Mouse (Mus musculus): ENCODE measurements around the gene P3h4.
"Not testable (repeated sequence)": the region's sequence is repeated elsewhere in the genome, so short reads cannot be mapped to it uniquely, and the experiment has no call there.

The P3h4 gene

GRCm38 (mm10) chr11:100391081-100391883, 23.4 kb downstream of the P3h4 start:
- no peak for DNase-seq

DNA sequence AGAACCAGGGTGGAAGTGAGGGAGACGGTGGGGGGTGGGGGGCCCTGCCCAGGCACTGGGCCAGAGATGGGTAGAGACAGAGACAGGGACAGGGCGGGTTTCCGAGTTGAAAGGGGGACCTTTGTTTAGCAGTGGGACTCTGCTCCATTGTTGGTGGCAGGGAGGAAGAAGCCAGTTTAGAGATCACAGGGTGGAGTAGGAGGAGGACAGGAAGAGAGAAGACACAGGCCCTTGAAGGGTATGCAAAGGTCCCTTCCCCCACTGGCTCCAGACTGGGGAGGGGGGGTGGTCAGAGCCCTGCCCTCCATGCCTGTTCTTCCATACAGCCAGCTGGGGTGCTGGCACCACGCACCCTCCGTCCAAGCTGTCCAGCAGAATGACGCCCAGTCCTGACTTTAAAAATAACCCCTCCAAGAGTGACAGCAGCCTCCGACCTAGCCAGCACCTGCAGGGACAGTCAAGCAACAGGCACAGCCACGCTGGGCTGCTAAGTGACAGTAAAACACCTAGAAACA, 24.6 kb downstream of the P3h4 start:
- DNase-seq: peak; percentile 85

- peak; percentile 67 for DNase-seq
Measured at GRCm38 (mm10) chr11:100388588-100388987, 26.0 kb downstream of the P3h4 start.

DNA sequence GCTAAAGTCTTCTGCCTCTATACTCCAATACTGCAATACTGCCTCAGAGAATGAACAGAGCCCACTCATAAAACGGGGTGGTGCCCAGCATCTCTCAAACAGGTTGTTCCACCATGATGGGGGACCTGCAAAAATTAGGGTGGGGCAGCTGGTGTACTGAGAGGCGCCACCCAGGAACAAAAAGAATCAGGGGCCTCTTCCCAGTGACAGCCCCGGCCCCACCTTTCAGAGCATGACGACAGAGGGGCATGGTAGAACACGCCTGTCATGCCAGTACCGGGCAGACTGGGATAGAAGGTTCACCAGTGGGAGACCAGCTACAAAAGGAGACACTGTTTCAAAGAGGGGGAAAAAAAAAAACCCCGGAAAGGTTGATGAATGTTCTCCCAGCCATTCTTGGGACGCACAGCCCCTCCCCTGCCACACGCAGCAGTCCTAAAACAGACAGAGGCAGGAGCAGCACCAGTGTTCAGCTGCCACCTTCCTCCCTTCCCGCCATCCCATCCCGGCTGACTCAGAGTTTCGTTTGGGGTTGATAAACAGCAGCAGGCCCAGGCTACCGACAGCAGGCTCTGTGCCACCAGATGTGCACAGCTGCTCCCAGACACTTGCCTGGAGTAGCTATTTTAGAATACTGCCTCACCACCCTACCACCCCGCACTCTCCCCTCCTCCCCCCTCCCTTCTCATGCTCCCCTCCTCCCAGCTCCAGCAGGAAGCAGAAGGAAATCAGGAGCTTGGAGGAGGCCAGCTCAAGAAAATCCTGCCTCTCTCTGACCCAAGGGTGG, 26.9 kb downstream of the P3h4 start:
- DNase-seq: no peak

- no peak for DNase-seq
Measured at GRCm38 (mm10) chr11:100387111-100387510, 27.5 kb downstream of the P3h4 start.

- DNase-seq: no peak
Measured at GRCm38 (mm10) chr11:100386586-100386985, 28.1 kb downstream of the P3h4 start.

DNA sequence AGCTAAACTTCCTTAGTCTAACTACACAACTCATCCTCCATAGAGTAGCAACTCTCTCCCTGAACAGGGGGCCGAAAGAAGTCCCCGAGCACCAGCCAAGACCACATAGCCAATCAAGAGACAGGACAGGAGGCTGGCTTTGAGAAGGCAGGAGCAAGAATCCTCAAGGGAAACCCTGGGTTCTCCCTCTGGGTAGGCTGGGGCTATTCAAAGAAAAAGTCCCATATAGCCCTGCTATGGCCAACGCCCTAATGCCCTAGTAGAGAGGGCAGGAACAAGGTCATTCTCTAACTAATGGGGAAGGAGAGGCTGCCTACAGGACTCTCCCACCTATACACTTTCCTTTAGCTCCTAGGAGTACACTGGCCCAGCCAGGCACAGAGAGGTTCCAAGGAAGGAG, 29.6 kb downstream of the P3h4 start:
- no peak for DNase-seq

GRCm38 (mm10) chr11:100382682-100383081, 32.0 kb downstream of the P3h4 start:
- no peak for DNase-seq

DNA sequence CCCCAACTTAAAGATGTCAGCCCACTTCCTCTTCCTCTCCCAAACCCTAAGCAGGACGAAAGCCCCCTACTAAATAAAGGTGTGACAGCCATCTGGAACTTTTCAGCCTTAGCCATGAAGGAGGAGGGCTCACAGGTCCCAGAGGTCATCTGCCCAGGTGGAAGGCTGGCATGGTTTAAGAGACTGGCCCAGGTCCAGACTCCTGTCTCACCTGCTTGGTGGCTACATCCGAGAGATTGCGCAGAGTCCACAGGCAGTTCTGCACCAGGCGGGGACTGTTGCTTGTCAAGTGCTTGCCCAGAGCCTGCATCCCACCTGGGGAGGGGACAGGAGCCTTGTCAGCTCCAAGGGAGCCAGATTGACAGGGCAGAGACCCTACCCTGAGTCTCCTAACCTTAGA, 35.3 kb downstream of the P3h4 start:
- no peak for DNase-seq

- DNase-seq: no peak
Measured at GRCm38 (mm10) chr11:100378446-100378845, 36.2 kb downstream of the P3h4 start.

DNA sequence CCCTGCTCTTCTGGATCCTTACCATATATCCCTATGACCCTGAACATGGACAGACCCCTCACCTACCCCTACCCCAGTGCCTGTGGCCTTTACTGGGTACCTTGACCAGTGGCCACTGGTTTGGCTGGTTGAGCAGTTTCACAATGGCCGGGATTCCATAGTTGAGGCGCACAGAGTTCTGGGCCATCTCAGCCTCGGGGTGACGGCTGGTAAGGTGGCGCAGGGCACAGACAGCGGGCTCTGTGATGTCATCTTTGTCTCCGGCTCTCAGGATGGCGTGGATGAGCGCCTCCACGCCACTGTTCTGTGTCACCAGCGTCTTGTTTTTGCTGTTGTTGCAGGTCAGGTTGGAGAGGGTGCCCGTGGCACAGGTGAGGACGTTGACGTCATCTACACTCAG, 36.6 kb downstream of the P3h4 start:
- no peak for DNase-seq

DNA sequence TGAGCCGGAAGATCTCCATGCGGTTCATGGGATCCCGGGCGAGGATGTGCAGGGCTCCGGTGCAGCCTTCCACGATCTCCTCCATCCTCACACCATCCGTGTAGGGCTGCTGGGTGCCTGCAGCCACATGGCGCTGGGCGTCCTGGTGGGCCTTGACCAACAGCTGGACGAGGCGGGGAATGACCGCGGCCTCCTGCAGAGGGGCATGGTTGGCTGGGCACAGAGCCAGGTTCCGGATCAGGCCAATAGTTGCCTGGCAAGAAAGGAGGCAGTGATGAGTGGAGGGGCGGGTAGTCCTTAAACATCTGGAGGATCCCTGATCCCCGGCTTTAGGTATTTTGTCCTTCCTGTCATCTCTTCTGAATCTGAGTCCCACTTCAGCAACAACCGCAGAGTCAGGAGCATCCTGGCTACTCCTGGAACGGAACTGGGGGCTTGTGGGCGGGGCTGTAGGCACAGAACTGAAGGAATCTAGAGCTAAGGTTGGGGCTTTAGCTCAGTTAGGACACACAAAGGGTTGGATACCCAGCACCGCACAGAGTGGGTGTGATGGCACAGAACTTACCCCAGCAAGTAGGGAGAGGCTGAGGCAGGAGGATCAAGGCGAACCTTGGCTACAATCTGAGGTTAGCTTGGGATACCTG, 37.8 kb downstream of the P3h4 start:
- no peak for DNase-seq

DNA sequence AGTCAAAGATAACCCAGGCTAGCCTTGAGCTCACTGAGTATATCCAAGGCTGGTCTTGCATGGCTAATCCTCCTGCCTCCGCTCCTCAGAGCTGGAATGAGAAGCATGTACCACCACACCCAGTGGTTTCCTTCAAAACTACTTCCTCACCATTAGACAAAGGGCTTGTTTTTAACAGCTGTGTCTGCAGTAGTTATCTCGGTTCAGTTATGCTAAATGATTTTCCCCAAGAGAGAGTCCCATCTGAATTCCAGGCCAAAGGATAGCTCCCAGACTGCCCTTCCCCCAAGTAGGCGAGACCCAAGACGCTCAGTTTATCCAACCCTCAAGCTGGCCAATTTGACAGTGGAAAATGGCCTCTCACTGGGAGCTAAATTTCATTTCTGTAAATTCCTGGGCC, 38.6 kb downstream of the P3h4 start:
- DNase-seq: no peak

DNA sequence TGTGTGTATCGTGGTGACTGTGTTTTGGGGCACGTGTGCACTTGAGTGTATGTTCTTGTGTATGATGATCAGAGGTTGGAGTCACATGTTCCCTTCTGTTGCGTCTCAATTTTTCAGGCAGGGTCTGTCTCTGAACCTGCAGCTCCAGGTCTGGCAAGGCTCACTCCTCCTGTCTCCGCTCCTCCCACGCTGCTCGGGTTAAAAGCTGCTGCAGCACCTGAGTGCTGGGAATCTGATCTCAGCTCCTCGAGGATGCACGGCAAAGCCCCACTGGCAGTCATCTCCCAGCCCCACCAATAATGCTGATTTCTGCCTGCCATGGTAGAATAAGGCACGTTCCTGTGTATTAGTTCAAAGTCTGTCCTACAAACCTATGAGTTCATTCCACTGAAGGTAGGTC, 39.5 kb downstream of the P3h4 start:
- DNase-seq: no peak

GRCm38 (mm10) chr11:100371981-100372558, 42.6 kb downstream of the P3h4 start:
- DNase-seq: no peak

DNA sequence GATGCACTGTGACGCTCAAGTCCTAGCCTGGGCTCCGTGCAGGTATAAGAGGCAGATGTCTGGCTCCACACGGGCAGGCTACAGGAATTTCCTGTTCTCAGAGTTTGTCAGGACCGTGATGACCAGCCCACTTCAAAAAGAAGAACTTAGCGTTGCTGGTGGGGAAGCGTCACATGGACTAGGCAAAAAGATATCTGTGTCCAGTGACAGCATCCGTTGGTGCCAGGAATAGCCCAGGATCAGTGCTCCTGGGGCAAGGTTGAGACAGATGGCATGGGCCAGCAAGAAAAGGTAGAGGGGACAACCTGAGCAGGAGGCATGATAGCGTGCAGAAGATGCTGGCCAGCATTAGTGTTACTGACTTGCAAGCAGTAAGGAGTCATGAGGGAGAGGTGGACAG, 44.8 kb downstream of the P3h4 start:
- DNase-seq: no peak

GRCm38 (mm10) chr11:100369145-100369544, 45.5 kb downstream of the P3h4 start:
- DNase-seq: no peak

GRCm38 (mm10) chr11:100362979-100363562, 51.6 kb downstream of the P3h4 start:
- DNase-seq: peak; percentile 74

GRCm38 (mm10) chr11:100362209-100362978, 52.2 kb downstream of the P3h4 start:
- DNase-seq: peak; percentile 80

DNA sequence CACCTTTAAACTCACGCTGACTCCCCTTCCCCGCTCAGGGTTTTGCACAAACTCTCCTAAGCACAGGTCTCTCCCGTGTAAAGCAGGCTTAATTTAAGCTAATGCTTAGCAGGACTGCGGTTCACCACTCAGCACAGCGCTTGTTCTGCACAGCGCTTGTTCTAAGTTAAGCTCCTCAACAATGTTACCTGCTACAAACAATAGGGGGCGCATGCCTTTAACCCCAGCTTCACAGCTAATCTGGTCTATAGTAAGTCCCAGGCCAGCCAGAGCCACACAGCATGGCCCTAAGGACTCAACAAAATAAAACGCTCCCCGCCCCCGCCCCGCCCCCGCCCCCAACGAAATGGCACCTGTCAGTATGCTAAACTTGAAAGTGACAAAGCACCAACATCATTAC, 53.6 kb downstream of the P3h4 start:
- not testable (repeated sequence) for DNase-seq

GRCm38 (mm10) chr11:100360175-100360574, 54.5 kb downstream of the P3h4 start:
- DNase-seq: no peak

All from cerebellum, adult 11 months (tissue).